Mouse (Mus musculus) leukemia stem cell, adult 10-12 weeks (primary cell): ENCODE measurements around the gene Smim10l2a. TPM values are rescaled to one million over a fixed set of nuclear protein-coding genes. Genes with fewer than 3 reads are reported as not detected.

Experiments
- polyA plus RNA-seq: library from polyadenylated mRNA; stranded (reverse); fragments of >175 nt; gene quantifications from 2 replicates; pipeline ENCODE4 v1.2.3, GENCODE M21; 2012; ENCODE audit warnings: low replicate concordance

Smim10l2a gene
- polyA plus RNA-seq: 0.11 TPM in 2 replicates

GRCm38 (mm10) chrX:56374431-56375128 is at the start of gene Smim10l2a:
Gene Smim10l2a (plus strand): TSS chrX:56374586.

GRCm38 (mm10) chrX:56346176-56346931 is 28.0 kb upstream of the Smim10l2a start, which contains the start of gene Zfp449:
Gene Zfp449 (plus strand): TSS chrX:56346400.

Other genes starting within 250 kb of the Smim10l2a start
- gene 3830403N18Rik, start 238.0 kb upstream of the Smim10l2a start, polyA plus RNA-seq: not detected in 2 replicates
- not detected in 2 replicates for gene Gm773, start 161.7 kb upstream of the Smim10l2a start, polyA plus RNA-seq
- gene Zfp449, start 28.2 kb upstream of the Smim10l2a start, polyA plus RNA-seq: not detected in 2 replicates
- not detected in 2 replicates for gene Gm2174, start 73.4 kb downstream of the Smim10l2a start, polyA plus RNA-seq
- gene Ints6l, start 80.3 kb downstream of the Smim10l2a start, polyA plus RNA-seq: 2.8 and 7.6 TPM in 2 replicates
- gene Gm10477, start 150.2 kb downstream of the Smim10l2a start, polyA plus RNA-seq: not detected in 2 replicates
- not detected in 2 replicates for gene Gm648, start 175.0 kb downstream of the Smim10l2a start, polyA plus RNA-seq
- 0.11 and 1.3 TPM in 2 replicates for gene Mmgt1, start 223.5 kb downstream of the Smim10l2a start, polyA plus RNA-seq
- 4.3 and 39.6 TPM in 2 replicates for gene Slc9a6, start 235.2 kb downstream of the Smim10l2a start, polyA plus RNA-seq